ENCODE assay signal across 8 mouse cellular contexts in the genomic region with DNA sequence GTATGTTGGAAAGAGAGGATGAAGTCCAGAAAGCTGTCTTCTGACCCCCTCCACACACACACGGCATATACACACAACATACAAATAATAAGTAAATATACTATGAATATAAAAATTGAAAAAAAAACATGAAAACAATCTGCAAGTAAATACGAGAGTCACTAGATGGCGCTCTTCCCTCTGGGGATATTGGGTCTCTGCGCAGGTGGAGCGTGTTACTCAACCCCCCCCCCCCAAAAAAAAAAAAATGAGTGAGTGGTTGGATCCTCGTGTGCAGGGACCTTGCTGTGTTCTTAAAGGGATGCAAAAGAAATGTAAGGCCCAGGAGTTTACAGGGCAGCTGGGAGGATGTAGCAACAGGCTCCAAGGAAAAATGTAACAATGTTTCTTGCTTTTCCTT. TPM values are rescaled to one million over a fixed set of nuclear protein-coding genes. Genes with fewer than 3 reads are reported as not detected.
A peak's percentile ranks its signal among the peaks of the same experiment; 100 is the strongest.
DNase-seq lines count a peak whose midpoint lies in the region; ATAC-seq and TF ChIP-seq lines count a peak whose summit lies in the region.

No protein-coding gene starts in this region.

- H3K4me3 ChIP-seq in left cerebral cortex, adult 2 months = no peak overlapping the region
- H3K4me3 ChIP-seq in forebrain, embryonic 16.5 days (replicated peaks; ENCODE audit: low read length) = no peak overlapping the region

- no peak for ATAC-seq in forebrain, embryonic 16.5 days

- H3K9ac ChIP-seq in forebrain, embryonic 16.5 days (replicated peaks; ENCODE audit: low read depth, low read length) = no peak overlapping the region

- no peak overlapping the region for H3K27ac ChIP-seq in left cerebral cortex, adult 2 months
- H3K27ac ChIP-seq in forebrain, embryonic 16.5 days (ENCODE audit: low read length) = no peak overlapping the region

- TF ChIP-seq CTCF in left cerebral cortex, adult 2 months (IDR thresholded peaks at IDR 0.05) = peak; percentile 69

- no peaks in the 10 kb centered on the region for H3K9me3 ChIP-seq in forebrain, embryonic 16.5 days (ENCODE audit: control insufficient read depth, low read length)

- no peaks in the 10 kb centered on the region for H3K27me3 ChIP-seq in forebrain, embryonic 16.5 days (replicated peaks; ENCODE audit: control insufficient read depth, insufficient read depth, low read length)

- 1% methylated on average over 6 of the region's 6 CpGs for WGBS in forebrain, embryonic 16.5 days

- no peaks in the 10 kb centered on the region for H3K36me3 ChIP-seq in forebrain, embryonic 16.5 days (ENCODE audit: control insufficient read depth, insufficient read depth)

- intact Hi-C loops in left cerebral cortex, adult 2 months (cut with DNase I) = loop anchor here (2.0 kb wide), 1 partner anchor 52 kb away; no protein-coding TSS in a partner anchor
- intact Hi-C loops in left cerebral cortex, postnatal 10 days (cut with DNase I) = loop anchor here (2.0 kb wide), 1 partner anchor 52 kb away; no protein-coding TSS in a partner anchor

- peak; percentile 21 to 53 for DNase-seq in cerebellum, adult 18-20 months
- no peak for DNase-seq in cerebellum, postnatal 4 days (ENCODE audit: low spot score in 2 of 2)
- DNase-seq in left cerebral cortex, adult 2 months (ENCODE audit: extremely low spot score in 1 of 2, low spot score in 2 of 2) = no peak
- no peak for DNase-seq in left cerebral cortex, postnatal 10 days (ENCODE audit: extremely low spot score in 1 of 2, low spot score in 2 of 2)
- peak; percentile 59 for DNase-seq in MEL-GATA-1-ER (ENCODE audit: extremely low read depth, low read depth)
- DNase-seq in embryo, embryonic 11.5 days (ENCODE audit: low read depth, low spot score) = peak; percentile 51
- peak; percentile 36 for DNase-seq in skeletal muscle tissue, adult 2 months (ENCODE audit: low read depth, low spot score)

- no peak overlapping the region for H3K4me2 ChIP-seq in forebrain, embryonic 16.5 days (ENCODE audit: low read length)

- peaks cover 8% of the 10 kb centered on the region for H3K4me1 ChIP-seq in forebrain, embryonic 16.5 days (replicated peaks; ENCODE audit: control insufficient read depth, insufficient read depth, low read length)

RNA-seq across cellular contexts. Expression of gene Srrm1, which starts 5.6 kb away (rescaled TPM):
- total RNA-seq in left cerebral cortex, adult 2 months (2021) = 100 to 1,000 TPM; 133 to 139 TPM
- total RNA-seq in left cerebral cortex, postnatal 10 days (2021) = 100 to 1,000 TPM; 133 to 134 TPM
- polyA plus RNA-seq in forebrain, embryonic 16.5 days (2015; fragmentation: Nextera tagmentation; extraction: Ambion mirVana) = 179 and 198 TPM in 2 replicates

RNA-seq across cellular contexts. Expression of gene Ncmap, which starts 39.3 kb away (rescaled TPM):
- 1 to 10 TPM in 1 of 2 experiments, under 1 TPM in 1; 0.65 to 1.6 TPM for total RNA-seq in left cerebral cortex, adult 2 months (2021)
- under 1 TPM; 0.36 to 0.54 TPM for total RNA-seq in left cerebral cortex, postnatal 10 days (2021)
- 0.71 and 0.83 TPM in 2 replicates for polyA plus RNA-seq in forebrain, embryonic 16.5 days (2015; fragmentation: Nextera tagmentation; extraction: Ambion mirVana)

Comparison
In these comparisons a context has a peak if more than half of its experiments do, and no peak if none do; other contexts are left out.
1. DNase-seq: peak in cerebellum, adult 18-20 months (2 of 2), MEL-GATA-1-ER (single experiment), embryo, embryonic 11.5 days (single experiment) and skeletal muscle tissue, adult 2 months (single experiment); none in cerebellum, postnatal 4 days (0 of 2), left cerebral cortex, adult 2 months (0 of 2) and left cerebral cortex, postnatal 10 days (0 of 2).